Mouse (Mus musculus) limb, embryonic 11.5 days (tissue): ENCODE results near the gene Prpf8. TPM values are rescaled to one million over a fixed set of nuclear protein-coding genes. Genes with fewer than 3 reads are reported as not detected.

ENCODE experiments used
- ATAC-seq: fragments of 200-750 bp; cut with Nextera tagmentation; 2 replicates; pipeline ENCODE4 v1.8.0; 2017; ENCODE audit warnings: low read depth; ENCODE audit not compliant: insufficient number of reproducible peaks, low FRiP score, low TSS enrichment
- DNase-seq: peaks from one replicate; pipeline ENCODE4 v3.0.0-alpha.2; 2015; ENCODE audit warnings: low spot score
- H3K27ac ChIP-seq: fragments of 300-500 bp; sonication (generic); replicated peaks from 2 replicates; pipeline ENCODE4 v1.5.1; 2014; ENCODE audit warnings: low read depth, mild to moderate bottlenecking, low read length
- H3K27me3 ChIP-seq: fragments of 300-500 bp; sonication (generic); 2 replicates; pipeline ENCODE4 v1.6.1; 2014; ENCODE audit warnings: mild to moderate bottlenecking, low read length, mixed read lengths; ENCODE audit not compliant: control insufficient read depth, insufficient read depth
- H3K36me3 ChIP-seq: fragments of 300-500 bp; sonication (generic); 2 replicates; pipeline ENCODE4 v1.6.1; 2014; ENCODE audit warnings: mild to moderate bottlenecking, low read length, moderate library complexity, mixed read lengths; ENCODE audit not compliant: control insufficient read depth, insufficient read depth
- H3K4me1 ChIP-seq: fragments of 300-500 bp; sonication (generic); 2 replicates; pipeline ENCODE4 v1.6.1; 2014; ENCODE audit warnings: low read length, mixed read lengths; ENCODE audit not compliant: control insufficient read depth, insufficient read depth
- H3K4me2 ChIP-seq: fragments of 300-500 bp; sonication (generic); 2 replicates; pipeline ENCODE4 v1.6.1; 2014; ENCODE audit warnings: low read depth, mild to moderate bottlenecking, moderate library complexity; ENCODE audit not compliant: severe bottlenecking
- H3K4me3 ChIP-seq: fragments of 300-500 bp; sonication (generic); 2 replicates; pipeline ENCODE4 v1.5.1; 2014; ENCODE audit warnings: low read depth, low read length
- H3K9ac ChIP-seq: fragments of 300-500 bp; sonication (generic); 2 replicates; pipeline ENCODE4 v1.6.1; 2014; ENCODE audit warnings: mild to moderate bottlenecking, low read length
- H3K9me3 ChIP-seq: fragments of 300-500 bp; sonication (generic); 2 replicates; pipeline ENCODE4 v1.6.1; 2016; ENCODE audit warnings: low read length; ENCODE audit not compliant: control insufficient read depth
- WGBS: fragments of 180-500 bp; shearing (Covaris S2); extraction: QIAGEN DNeasy Blood & Tissue Kit; methylation state at CpG from one replicate; pipeline ENCODE4 v1.1.7; 2014; 5-methylcytosine and 5-hydroxymethylcytosine counted together
- polyA plus RNA-seq: library from polyadenylated mRNA; unstranded; fragments of >200 nt; fragmentation: Nextera tagmentation; extraction: Ambion mirVana; gene quantifications from 2 replicates; pipeline ENCODE4 v1.2.1, GENCODE M21; 2014

Gene Prpf8
- polyA plus RNA-seq, 1 experiment from 2014 or later: 111 TPM

DNA sequence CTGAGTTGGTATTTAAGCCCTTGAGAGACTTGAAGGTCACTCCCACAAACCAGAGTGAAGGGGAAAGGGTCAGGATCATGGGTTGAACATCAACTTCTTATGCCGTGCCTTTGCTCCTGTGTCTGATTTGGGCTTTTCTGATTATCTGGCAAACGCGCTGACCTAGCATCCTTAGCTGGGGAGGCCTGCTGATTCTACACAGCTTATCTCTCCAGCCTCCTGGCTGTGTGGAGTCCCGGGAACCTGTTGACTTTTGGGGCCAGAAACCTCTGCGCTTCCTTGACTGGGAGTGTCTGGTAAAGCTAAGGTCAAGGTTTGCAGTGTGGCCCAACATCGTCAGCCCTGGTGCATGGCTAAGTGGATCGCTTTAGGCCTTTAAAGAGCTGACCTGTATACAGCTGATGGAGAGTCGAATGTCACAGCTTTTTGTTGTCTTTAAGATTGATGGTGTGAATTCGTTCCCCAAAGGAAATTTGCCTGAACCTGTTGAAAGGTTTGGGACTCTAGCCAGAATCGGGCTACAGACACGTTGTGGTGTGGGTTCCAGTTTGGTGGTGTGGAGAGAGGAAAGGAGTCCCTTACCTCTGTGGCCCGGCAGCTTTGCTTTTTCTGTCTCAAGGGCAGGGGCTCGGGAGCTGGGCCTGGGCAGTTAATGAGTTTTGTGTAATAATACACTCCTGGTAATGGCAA is 48.6 kb downstream of the Prpf8 start:
- ATAC-seq (no peak), DNase-seq (no peak)
- H3K27ac ChIP-seq: no peak overlapping the region
- H3K4me1 ChIP-seq: peaks cover 14% of the 10 kb centered on the region
- H3K36me3 ChIP-seq: no peaks in the 10 kb centered on the region
- H3K9ac ChIP-seq: no peak overlapping the region
- H3K9me3 ChIP-seq: no peaks in the 10 kb centered on the region
- 47% methylated on average over 13 of the region's 13 CpGs for WGBS
- H3K27me3 ChIP-seq: no peaks in the 10 kb centered on the region
- no peak overlapping the region for H3K4me2 ChIP-seq
- H3K4me3 ChIP-seq: no peak overlapping the region

DNA sequence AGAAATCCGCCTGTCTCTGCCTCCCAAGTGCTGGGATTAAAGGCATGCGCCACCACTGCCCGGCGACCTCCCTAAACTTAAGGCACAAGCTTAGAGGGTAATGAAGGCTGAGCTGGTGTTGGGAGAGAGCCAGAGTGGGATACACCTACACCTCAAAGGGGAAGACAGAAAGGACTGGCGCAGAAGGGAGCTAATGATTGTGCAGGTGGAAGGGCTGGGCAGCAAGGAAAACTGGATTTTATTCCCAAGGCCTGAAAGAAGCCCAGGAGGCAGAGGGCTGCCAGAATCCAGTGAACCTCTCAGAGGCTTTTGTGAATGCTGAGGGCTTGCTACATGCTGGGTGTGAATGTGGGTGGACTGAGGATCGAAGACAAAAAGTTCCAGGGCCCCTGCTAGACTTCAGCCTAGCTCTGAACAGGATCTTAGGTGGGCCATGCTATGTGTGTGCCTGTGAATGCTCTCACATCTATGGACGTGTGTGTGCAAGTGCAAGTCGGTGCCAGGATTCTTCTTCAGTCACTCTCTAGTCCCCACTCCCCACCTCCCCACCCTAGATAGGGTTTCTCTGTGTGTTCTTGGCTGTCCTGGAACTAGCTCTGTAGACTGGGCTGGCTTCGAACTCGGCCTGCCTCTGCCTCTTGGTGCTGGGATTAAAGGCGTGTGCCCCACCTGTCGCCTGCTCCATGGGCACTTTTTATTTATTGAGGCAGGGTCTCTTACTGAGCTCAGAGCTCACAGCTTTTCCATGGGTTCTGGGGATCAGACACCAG is 49.8 kb downstream of the Prpf8 start:
- peaks cover 14% of the 10 kb centered on the region for H3K4me1 ChIP-seq
- WGBS: 89% methylated on average over 11 of the region's 12 CpGs
- DNase-seq (no peak), ATAC-seq (no peak)
- H3K27ac ChIP-seq: no peak overlapping the region
- H3K27me3 ChIP-seq: no peaks in the 10 kb centered on the region
- no peak overlapping the region for H3K4me3 ChIP-seq
- no peaks in the 10 kb centered on the region for H3K9me3 ChIP-seq
- no peaks in the 10 kb centered on the region for H3K36me3 ChIP-seq
- no peak overlapping the region for H3K9ac ChIP-seq
- no peak overlapping the region for H3K4me2 ChIP-seq

DNA sequence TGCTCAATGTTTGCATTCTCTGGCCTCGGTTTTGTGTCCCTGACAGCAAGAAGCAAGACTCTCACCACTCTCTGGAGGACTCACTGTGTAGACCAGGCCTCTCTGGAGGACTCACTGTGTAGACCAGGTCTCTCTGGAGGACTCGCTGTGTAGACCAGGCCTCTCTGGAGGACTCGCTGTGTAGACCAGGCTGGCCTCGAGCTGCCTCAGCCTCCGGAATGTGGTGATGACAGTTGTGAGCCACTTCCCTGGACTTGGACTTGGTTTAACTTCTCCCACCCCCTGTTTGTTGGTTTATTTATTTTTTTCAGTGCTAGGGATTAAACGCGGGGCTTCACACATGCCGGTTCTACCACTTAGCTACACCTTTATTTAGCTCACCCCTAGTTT is 50.4 kb downstream of the Prpf8 start:
- WGBS: 89% methylated on average over 8 of the region's 8 CpGs
- Histone ChIP-seq H3K4me3 (no peak overlapping the region), H3K27me3 (no peaks in the 10 kb centered on the region), H3K36me3 (no peaks in the 10 kb centered on the region), H3K4me2 (no peak overlapping the region), H3K9me3 (no peaks in the 10 kb centered on the region), H3K4me1 (peaks cover 13% of the 10 kb centered on the region), H3K27ac (no peak overlapping the region), H3K9ac (no peak overlapping the region)
- DNase-seq: no peak
- ATAC-seq: no peak

- Histone ChIP-seq H3K9me3 (no peaks in the 10 kb centered on the region), H3K36me3 (no peaks in the 10 kb centered on the region), H3K4me2 (no peak overlapping the region), H3K27ac (no peak overlapping the region; the same call in 1 of the 2 replicates), H3K27me3 (no peaks in the 10 kb centered on the region), H3K9ac (no peak overlapping the region), H3K4me1 (peaks cover 7% of the 10 kb centered on the region), H3K4me3 (no peak overlapping the region)
- DNase-seq: peak; percentile 43
- peak; percentile 60; the same call in 1 of the 2 replicates for ATAC-seq
- 51% methylated on average over 11 of the region's 11 CpGs for whole genome bisulfite sequencing
Measured at GRCm38 (mm10) chr11:75537491-75538183, 51.0 kb downstream of the Prpf8 start.

GRCm38 (mm10) chr11:75538184-75538969 is 51.8 kb downstream of the Prpf8 start:
- WGBS: 74% methylated on average over 9 of the region's 9 CpGs
- no peak for ATAC-seq
- Histone ChIP-seq H3K27ac (no peak overlapping the region), H3K4me1 (peaks cover 7% of the 10 kb centered on the region), H3K4me3 (no peak overlapping the region), H3K36me3 (no peaks in the 10 kb centered on the region), H3K9ac (no peak overlapping the region), H3K4me2 (no peak overlapping the region), H3K9me3 (no peaks in the 10 kb centered on the region), H3K27me3 (no peaks in the 10 kb centered on the region)
- no peak for DNase-seq

DNA sequence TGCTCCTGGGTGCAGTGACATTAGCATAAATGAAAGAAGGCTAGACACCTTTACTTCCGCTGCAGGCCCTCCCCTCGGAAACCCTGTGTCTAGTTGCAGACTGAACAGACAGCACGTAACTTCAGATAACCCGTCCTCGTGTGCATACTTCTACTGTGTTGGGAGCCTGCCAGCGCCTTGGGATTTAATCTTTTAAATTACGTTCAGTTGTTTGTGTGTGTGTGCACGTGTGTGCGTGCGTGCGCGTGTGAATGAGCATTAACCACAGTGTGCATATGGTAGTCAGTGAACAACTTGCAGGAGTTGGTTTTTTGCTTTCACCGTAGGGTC is 52.3 kb downstream of the Prpf8 start:
- no peak for DNase-seq
- Histone ChIP-seq H3K4me3 (no peak overlapping the region), H3K4me1 (peaks cover 7% of the 10 kb centered on the region), H3K4me2 (no peak overlapping the region), H3K9me3 (no peaks in the 10 kb centered on the region), H3K36me3 (no peaks in the 10 kb centered on the region), H3K9ac (no peak overlapping the region), H3K27ac (no peak overlapping the region), H3K27me3 (no peaks in the 10 kb centered on the region)
- no peak for ATAC-seq
- WGBS: 94% methylated on average over 13 of the region's 13 CpGs

GRCm38 (mm10) chr11:75540209-75540608 is 53.6 kb downstream of the Prpf8 start:
- 81% methylated on average over 8 of the region's 8 CpGs for WGBS
- DNase-seq: no peak
- H3K36me3 ChIP-seq: no peaks in the 10 kb centered on the region
- no peaks in the 10 kb centered on the region for H3K9me3 ChIP-seq
- H3K4me3 ChIP-seq: no peak overlapping the region
- no peak overlapping the region for H3K9ac ChIP-seq
- no peak for ATAC-seq
- H3K27me3 ChIP-seq: no peaks in the 10 kb centered on the region
- H3K4me2 ChIP-seq: no peak overlapping the region
- no peak overlapping the region for H3K27ac ChIP-seq
- H3K4me1 ChIP-seq: peaks cover 7% of the 10 kb centered on the region
